Mouse (Mus musculus) embryonic facial prominence, embryonic 14.5 days (tissue): ENCODE results near the gene Cnot10. TPM values are rescaled to one million over a fixed set of nuclear protein-coding genes. Genes with fewer than 3 reads are reported as not detected.
A peak's percentile ranks its signal among the peaks of the same experiment; 100 is the strongest.

ENCODE experiments used
- ATAC-seq: fragments of 200-750 bp; cut with Nextera tagmentation; 2 replicates; pipeline ENCODE4 v1.8.0; 2017; ENCODE audit warnings: low read depth, moderate number of reproducible peaks, moderate TSS enrichment
- DNase-seq: peaks from one replicate; pipeline ENCODE4 v3.0.0-alpha.2; 2015; ENCODE audit warnings: low spot score
- H3K27ac ChIP-seq: fragments of 300-500 bp; sonication (generic); replicated peaks from 2 replicates; pipeline ENCODE4 v1.5.1; 2014; ENCODE audit warnings: low read depth, mild to moderate bottlenecking, low read length, moderate library complexity
- H3K27me3 ChIP-seq: fragments of 300-500 bp; sonication (generic); replicated peaks from 2 replicates; pipeline ENCODE4 v1.6.1; 2014; ENCODE audit warnings: low read length; ENCODE audit not compliant: control insufficient read depth, insufficient read depth
- H3K36me3 ChIP-seq: fragments of 300-500 bp; sonication (generic); 2 replicates; pipeline ENCODE4 v1.6.1; 2014; ENCODE audit warnings: low read length, mixed read lengths; ENCODE audit not compliant: control insufficient read depth, insufficient read depth
- H3K4me1 ChIP-seq: fragments of 300-500 bp; sonication (generic); 2 replicates; pipeline ENCODE4 v1.6.1; 2014; ENCODE audit warnings: antibody characterized with exemption, low read length; ENCODE audit not compliant: control insufficient read depth, insufficient read depth
- H3K4me2 ChIP-seq: fragments of 300-500 bp; sonication (generic); 2 replicates; pipeline ENCODE4 v1.6.1; 2014; ENCODE audit warnings: low read depth, mild to moderate bottlenecking, low read length, moderate library complexity, mixed read lengths
- H3K4me3 ChIP-seq: fragments of 300-500 bp; sonication (generic); 2 replicates; pipeline ENCODE4 v1.5.1; 2014; ENCODE audit warnings: low read depth, mild to moderate bottlenecking, low read length
- H3K9ac ChIP-seq: fragments of 300-500 bp; sonication (generic); 2 replicates; pipeline ENCODE4 v1.6.1; 2014; ENCODE audit warnings: low read depth, mild to moderate bottlenecking, low read length, moderate library complexity, mixed read lengths
- H3K9me3 ChIP-seq: fragments of 300-500 bp; sonication (generic); 2 replicates; pipeline ENCODE4 v1.6.1; 2016; ENCODE audit warnings: low read length; ENCODE audit not compliant: control insufficient read depth
- WGBS: fragments of 180-500 bp; shearing (Covaris S2); extraction: QIAGEN DNeasy Blood & Tissue Kit; methylation state at CpG from one replicate; pipeline ENCODE4 v1.1.7; 2014; 5-methylcytosine and 5-hydroxymethylcytosine counted together
- polyA plus RNA-seq: library from polyadenylated mRNA; unstranded; fragments of >200 nt; fragmentation: Nextera tagmentation; extraction: Ambion mirVana; gene quantifications from 2 replicates; pipeline ENCODE4 v1.2.1, GENCODE M21; 2014

Cnot10 gene
- polyA plus RNA-seq = 52.4 and 63.7 TPM in 2 replicates

DNA sequence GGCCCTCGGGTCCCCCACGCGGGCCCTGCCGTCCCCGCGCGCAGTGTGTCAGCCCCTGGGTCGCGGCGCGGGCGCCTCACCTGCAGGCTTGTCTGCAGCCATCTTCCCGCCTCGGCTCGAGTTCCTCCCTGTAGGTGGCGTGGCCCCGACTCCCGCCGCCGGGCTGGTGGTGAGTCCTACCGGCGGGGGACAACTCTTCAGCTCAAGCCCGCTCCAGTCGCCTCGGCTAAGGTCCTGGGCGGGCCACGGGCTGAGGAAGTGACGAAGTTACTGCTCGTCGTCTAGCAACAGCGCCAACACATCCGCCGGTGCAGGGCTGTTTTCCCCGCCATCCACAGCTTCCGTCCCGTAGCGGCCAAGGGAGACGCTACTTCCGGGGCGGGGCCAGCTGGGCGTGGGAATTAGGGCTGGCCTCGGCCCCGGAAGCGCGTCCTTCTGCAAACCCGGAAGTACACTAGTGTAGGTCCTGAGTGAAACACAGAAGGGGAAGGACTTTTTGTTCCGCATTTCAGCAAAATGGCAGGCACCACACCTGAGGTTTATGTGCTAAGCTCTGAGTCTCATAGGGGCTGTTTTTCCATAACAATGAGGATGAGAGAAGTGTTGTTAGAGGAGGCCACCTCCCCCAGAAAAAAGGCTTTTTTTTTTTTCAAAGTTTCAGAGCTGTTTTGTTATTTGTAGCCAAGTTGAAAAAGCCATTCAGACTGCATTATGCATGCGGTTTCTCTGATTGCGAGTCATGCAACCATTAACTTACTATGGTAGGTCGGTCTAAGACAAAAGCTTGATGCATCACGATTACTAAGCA is at the start of gene Cnot10:
TSS of gene Cnot10 (minus strand) at position 346 of the 808 bp plus-strand sequence.
- 5% methylated on average over 41 of the region's 51 CpGs for WGBS

DNA sequence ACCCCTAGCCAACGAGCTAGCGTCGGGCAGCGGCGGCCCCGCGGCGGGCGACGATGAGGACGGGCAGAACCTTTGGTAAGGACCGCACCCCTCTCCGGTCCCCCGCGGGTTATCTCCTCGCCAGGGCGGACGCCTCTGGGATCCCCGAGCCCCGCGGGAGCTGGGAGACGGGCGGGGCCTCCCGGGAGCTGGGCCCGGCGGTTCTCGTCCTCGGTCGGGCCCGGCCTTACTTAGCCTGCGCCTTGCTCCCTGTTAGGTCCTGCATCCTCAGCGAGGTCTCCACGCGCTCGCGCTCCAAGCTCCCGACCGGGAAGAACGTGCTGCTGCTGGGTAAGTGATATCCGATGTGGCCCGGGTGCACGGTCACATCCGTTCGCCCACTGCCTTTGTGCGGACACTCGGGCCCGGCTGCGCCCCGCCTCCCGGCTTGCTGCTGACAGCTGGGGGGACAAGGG is 49.0 kb upstream of the Cnot10 start:
- Histone ChIP-seq H3K9ac (peak overlapping the region; percentile 91), H3K4me3 (peak overlapping the region; percentile 97), H3K4me1 (peaks cover 24% of the 10 kb centered on the region), H3K27me3 (no peaks in the 10 kb centered on the region), H3K4me2 (peak overlapping the region; percentile 95), H3K36me3 (peaks cover 23% of the 10 kb centered on the region), H3K9me3 (no peaks in the 10 kb centered on the region), H3K27ac (peak overlapping the region; percentile 91)
- DNase-seq (peak; percentile 48), ATAC-seq (peak; percentile 69)
- 0% methylated on average over 21 of the region's 50 CpGs for WGBS

More for the DNA sequence above, at the start of gene Cnot10:
- H3K27me3 ChIP-seq = peaks cover 18% of the 10 kb centered on the region
- DNase-seq (peak; percentile 98), ATAC-seq (peak; percentile 99)
- peak within 1 kb of the TSS; percentile 69 for H3K4me3 ChIP-seq
- H3K27ac ChIP-seq = peak within 1 kb of the TSS; percentile 91
- H3K9ac ChIP-seq = peak within 1 kb of the TSS; percentile 79
- peak within 1 kb of the TSS; percentile 63 for H3K4me2 ChIP-seq
- H3K36me3 ChIP-seq = 0 out of 2 replicates have a peak, but pooled peaks cover 5% of the 10 kb centered on the region
- peaks cover 13% of the 10 kb centered on the region for H3K4me1 ChIP-seq
- no peaks in the 10 kb centered on the region for H3K9me3 ChIP-seq

DNA sequence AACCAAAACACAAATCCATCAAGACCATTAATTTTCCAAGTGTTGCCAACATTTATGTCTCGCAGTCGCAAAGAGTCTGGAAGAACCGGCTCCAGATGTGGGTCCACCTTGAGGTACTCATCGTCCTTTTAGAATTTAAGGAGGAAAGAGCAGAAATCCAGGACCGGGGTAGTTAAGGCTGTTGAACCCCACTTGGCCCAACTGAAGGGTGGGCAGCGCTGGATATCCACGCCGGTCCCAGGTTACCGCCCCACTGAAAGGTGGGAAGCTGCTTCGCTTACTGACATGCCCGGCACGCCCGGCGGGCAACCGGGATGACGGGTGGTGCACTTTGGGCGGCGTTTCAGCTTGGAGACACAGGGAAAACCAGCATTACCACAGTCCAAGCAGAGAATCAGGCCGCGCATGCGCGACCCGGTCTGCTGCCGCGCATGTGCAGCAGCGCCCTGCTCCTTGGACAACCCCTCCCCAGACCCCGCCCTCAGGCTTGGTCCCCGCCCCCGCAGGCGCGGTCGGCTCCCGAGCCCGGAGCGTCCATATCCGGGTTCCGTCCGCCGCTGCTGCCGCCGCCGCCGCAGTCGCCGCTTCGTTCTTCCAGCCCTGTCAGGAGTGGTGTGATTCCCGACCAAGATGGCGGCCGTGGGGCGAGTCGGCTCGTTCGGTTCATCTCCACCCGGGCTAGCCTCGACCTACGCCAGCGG is 48.4 kb upstream of the Cnot10 start, which contains the start of gene Dync1li1:
TSS of gene Dync1li1 (plus strand) at position 539 of the 701 bp plus-strand sequence.
- Histone ChIP-seq H3K4me1 (peaks cover 24% of the 10 kb centered on the region), H3K27me3 (no peaks in the 10 kb centered on the region), H3K4me3 (peak within 1 kb of the TSS; percentile 97), H3K36me3 (peaks cover 19% of the 10 kb centered on the region), H3K4me2 (peak within 1 kb of the TSS; percentile 95), H3K27ac (peak within 1 kb of the TSS; percentile 91), H3K9me3 (no peaks in the 10 kb centered on the region), H3K9ac (peak within 1 kb of the TSS; percentile 91)
- ATAC-seq (peak; percentile 97), DNase-seq (peak; percentile 98)
- under 1% methylated on average over 18 of the region's 57 CpGs for WGBS

DNA sequence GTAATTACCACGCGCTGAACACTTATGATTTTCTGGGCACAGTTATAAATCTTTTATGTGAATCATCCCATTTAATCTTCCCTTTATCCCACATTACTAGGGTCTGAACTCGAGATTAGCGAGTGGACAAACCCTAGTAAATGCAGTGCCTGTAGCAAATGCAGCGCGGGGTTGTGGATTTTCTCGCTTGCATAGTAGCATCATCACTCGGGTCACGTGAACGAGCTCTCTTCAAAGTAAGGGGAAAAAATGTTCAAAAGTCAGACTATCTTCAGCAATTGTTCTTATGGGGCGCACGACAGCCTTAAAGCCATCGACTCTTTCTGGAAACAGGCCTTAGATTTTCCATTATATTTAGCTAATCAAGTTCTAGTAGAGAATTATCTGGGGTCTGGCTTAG is 47.7 kb upstream of the Cnot10 start:
- WGBS = 79% methylated on average over 13 of the region's 13 CpGs
- ATAC-seq = no peak

DNA sequence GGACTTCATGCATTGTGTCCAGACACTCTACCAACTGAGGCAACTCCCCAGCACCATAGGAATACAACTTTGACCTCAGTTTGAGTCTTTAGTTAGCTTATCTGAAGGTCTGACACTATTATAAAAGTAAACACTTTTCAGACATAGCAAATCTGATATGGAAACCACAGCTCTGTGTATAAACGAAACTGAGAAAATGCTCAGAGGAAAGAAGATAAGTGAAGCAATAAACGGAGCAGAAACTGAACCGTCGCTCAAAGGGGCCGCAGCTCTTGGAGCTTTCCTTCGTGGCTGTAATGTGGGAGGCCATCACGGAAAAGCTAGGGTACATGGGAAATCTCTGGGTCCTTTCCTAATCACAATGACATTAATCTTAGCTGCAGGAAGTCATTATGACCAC is 46.3 kb upstream of the Cnot10 start:
- no peak overlapping the region for H3K9ac ChIP-seq
- no peaks in the 10 kb centered on the region for H3K9me3 ChIP-seq
- 88% methylated on average over 7 of the region's 7 CpGs for WGBS
- H3K36me3 ChIP-seq = peaks cover 6% of the 10 kb centered on the region; the same call in 1 of the 2 replicates
- DNase-seq = no peak
- H3K27me3 ChIP-seq = no peaks in the 10 kb centered on the region
- H3K4me2 ChIP-seq = no peak overlapping the region
- no peak overlapping the region for H3K4me3 ChIP-seq
- no peak for ATAC-seq
- peaks cover 24% of the 10 kb centered on the region for H3K4me1 ChIP-seq
- H3K27ac ChIP-seq = no peak overlapping the region

More for the DNA sequence above, 47.7 kb upstream of the Cnot10 start:
- H3K4me2 ChIP-seq = peak overlapping the region; percentile 61
- peak overlapping the region; percentile 91 for H3K9ac ChIP-seq
- no peaks in the 10 kb centered on the region for H3K27me3 ChIP-seq
- H3K36me3 ChIP-seq = peaks cover 12% of the 10 kb centered on the region
- H3K9me3 ChIP-seq = no peaks in the 10 kb centered on the region
- peaks cover 24% of the 10 kb centered on the region for H3K4me1 ChIP-seq
- peak overlapping the region; percentile 97 for H3K4me3 ChIP-seq
- DNase-seq = no peak
- H3K27ac ChIP-seq = no peak overlapping the region

DNA sequence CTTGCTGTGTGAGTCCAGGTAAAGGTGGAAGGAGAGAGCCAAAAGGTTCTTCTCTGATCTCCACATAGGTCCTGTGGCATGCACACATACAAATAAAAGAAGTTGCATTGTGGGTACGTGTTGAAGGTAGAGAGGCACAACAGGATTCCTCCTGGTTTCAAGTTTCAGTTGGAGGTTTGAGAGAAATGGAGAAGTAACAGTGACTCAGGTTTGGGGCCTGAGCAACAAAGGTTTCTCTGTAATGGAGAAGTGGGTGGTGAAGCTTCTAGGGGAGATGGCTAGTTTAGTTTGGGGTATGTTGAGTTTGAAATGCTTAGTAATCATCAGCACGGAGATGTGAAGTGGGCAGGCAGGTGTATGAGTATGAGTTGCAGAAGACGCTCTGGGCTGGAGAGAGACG is 42.2 kb upstream of the Cnot10 start:
- no peaks in the 10 kb centered on the region for H3K27me3 ChIP-seq
- H3K4me1 ChIP-seq = no peaks in the 10 kb centered on the region
- H3K9me3 ChIP-seq = no peaks in the 10 kb centered on the region
- H3K4me2 ChIP-seq = no peak overlapping the region
- H3K27ac ChIP-seq = no peak overlapping the region
- 81% methylated on average over 4 of the region's 4 CpGs for WGBS
- H3K9ac ChIP-seq = no peak overlapping the region
- H3K36me3 ChIP-seq = no peaks in the 10 kb centered on the region
- no peak overlapping the region for H3K4me3 ChIP-seq
- ATAC-seq = no peak
- no peak for DNase-seq

DNA sequence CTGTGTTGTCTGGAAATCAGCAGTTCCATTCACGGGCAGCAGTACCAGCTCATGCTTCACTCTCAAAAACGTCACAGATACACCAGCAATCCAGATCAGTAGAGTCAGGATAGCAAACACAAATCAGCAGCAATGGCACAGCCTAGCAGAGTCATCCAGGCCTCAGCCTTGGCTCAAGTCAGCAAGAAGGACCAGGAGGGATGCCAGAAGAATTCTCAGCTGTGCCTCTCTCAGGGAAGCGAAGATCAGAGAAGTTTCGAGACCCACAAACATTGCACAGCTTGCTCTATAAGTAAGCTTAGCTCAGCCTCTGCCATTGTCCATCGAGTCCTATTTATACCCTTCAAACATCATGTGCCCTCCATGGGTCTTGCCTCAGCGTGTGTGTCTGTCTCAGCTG is 40.5 kb upstream of the Cnot10 start:
- Histone ChIP-seq H3K27ac (no peak overlapping the region), H3K36me3 (no peaks in the 10 kb centered on the region), H3K4me2 (no peak overlapping the region), H3K9ac (no peak overlapping the region), H3K4me1 (no peaks in the 10 kb centered on the region), H3K27me3 (no peaks in the 10 kb centered on the region), H3K4me3 (no peak overlapping the region), H3K9me3 (no peaks in the 10 kb centered on the region)
- ATAC-seq (no peak), DNase-seq (no peak)
- 82% methylated on average over 6 of the region's 6 CpGs for WGBS

DNA sequence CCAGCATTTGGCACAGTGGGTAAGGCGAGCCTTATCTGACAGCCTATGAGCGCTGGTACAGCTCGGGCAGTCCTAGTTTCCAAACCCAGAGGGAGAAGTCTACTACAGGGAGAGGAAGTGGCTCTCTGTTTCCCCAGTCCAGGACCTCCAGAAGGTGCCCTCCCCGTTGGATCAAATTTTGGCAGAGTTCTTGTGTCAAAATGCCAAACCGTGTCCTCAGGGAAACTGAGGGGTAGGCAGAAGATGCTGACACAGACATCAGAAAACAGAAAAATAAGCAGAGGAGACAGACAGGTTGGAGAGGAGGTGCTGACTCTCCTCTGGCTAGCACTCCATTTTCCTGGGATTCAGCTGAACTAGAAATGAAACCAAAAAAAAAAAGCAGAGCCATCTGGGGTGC is 40.0 kb upstream of the Cnot10 start:
- H3K4me2 ChIP-seq = no peak overlapping the region
- no peaks in the 10 kb centered on the region for H3K4me1 ChIP-seq
- no peak overlapping the region for H3K9ac ChIP-seq
- no peaks in the 10 kb centered on the region for H3K27me3 ChIP-seq
- ATAC-seq (no peak), DNase-seq (no peak)
- WGBS = 76% methylated on average over 5 of the region's 5 CpGs
- no peak overlapping the region for H3K4me3 ChIP-seq
- no peaks in the 10 kb centered on the region for H3K36me3 ChIP-seq
- no peak overlapping the region for H3K27ac ChIP-seq
- no peaks in the 10 kb centered on the region for H3K9me3 ChIP-seq
